In the genomic region with DNA sequence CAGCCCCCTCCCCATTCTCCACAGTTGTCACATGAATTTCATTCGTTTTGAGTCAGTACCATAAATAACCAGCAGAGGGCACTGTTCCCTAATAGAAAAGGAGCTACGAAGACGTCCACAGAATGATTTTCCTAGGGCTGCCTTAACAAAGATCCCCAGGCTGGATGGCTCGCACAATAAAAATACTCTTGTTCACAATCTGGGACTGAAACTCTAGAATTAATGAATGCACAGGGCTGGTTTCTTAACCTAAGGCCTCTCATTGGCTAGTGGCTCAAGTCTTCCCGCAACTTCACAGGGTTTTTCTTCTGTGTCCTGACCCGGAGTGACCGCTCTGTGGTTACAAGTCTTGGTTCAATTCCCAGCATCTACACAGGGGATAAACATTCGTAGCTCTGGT, we compare ENCODE assay signal across 7 mouse cellular contexts. TPM values are rescaled to one million over a fixed set of nuclear protein-coding genes. Genes with fewer than 3 reads are reported as not detected.
DNase-seq lines count a peak whose midpoint lies in the region; ATAC-seq lines count a peak whose summit lies in the region.

No protein-coding gene starts in this region.

- DNase-seq in ovary, postnatal 14 days (ENCODE audit: low spot score), result peak; percentile 74
- no peak for DNase-seq in ovary, adult 18-20 months (ENCODE audit: low spot score)
- peak; percentile 91 for DNase-seq in hindlimb bud, embryonic 11.5 days (ENCODE audit: extremely low spot score, low read depth, low spot score)
- peak; percentile 80 for DNase-seq in lung, postnatal 14 days
- DNase-seq in skeletal muscle tissue, adult 2 months (ENCODE audit: low read depth, low spot score), result peak; percentile 37

- ATAC-seq in activated CD4-positive, CD25-positive, alpha-beta regulatory T cell, adult 4 months, result peak; percentile 81
- ATAC-seq in common myeloid progenitor, adult 5-6 weeks (replicated peaks; ENCODE audit: low read depth, poor library complexity, severe bottlenecking), result peak; percentile 31; the same call in 1 of the 2 replicates

RNA-seq across cellular contexts. Expression of gene Ifnar2, which starts 14.0 kb away (rescaled TPM):
- 10 to 100 TPM; 48.1 to 49.2 TPM for polyA plus RNA-seq in activated CD4-positive, CD25-positive, alpha-beta regulatory T cell, adult 4 months (2017; shearing (Covaris generic))
- total RNA-seq in common myeloid progenitor, adult 5-6 weeks (2017), result 88.3 and 115 TPM in 2 replicates

RNA-seq across cellular contexts. Expression of gene Gm21970, which starts 33.0 kb away (rescaled TPM):
- 1 to 10 TPM in 1 of 2 experiments, not detected in 1; 1.9 TPM for polyA plus RNA-seq in activated CD4-positive, CD25-positive, alpha-beta regulatory T cell, adult 4 months (2017; shearing (Covaris generic))
- not detected in 2 replicates for total RNA-seq in common myeloid progenitor, adult 5-6 weeks (2017)

RNA-seq across cellular contexts. Expression of gene Il10rb, which starts 47.4 kb away (rescaled TPM):
- polyA plus RNA-seq in activated CD4-positive, CD25-positive, alpha-beta regulatory T cell, adult 4 months (2017; shearing (Covaris generic)), result 100 to 1,000 TPM; 108 to 129 TPM
- total RNA-seq in common myeloid progenitor, adult 5-6 weeks (2017), result 34.8 and 53.2 TPM in 2 replicates
